In genomic region chr10:14482483-14482882, GRCm38 (mm10) we compare ENCODE assay signal across 10 mouse cellular contexts.
DNase-seq lines count a peak whose midpoint lies in the region; ATAC-seq lines count a peak whose summit lies in the region.
"Had no signal": no experiment of that assay in that cellular context is flagged by ENCODE, and none has a peak within 500 bp of the region (broad histone marks: within the 10 kb centered on the region; RNA-seq: fewer than 3 reads in every experiment).

No protein-coding gene starts in this region.

- H3K9ac ChIP-seq in hindbrain, embryonic 12.5 days, result no peak overlapping the region
- no peak overlapping the region for H3K9ac ChIP-seq in midbrain, embryonic 13.5 days (replicated peaks)
- no peak overlapping the region for H3K9ac ChIP-seq in kidney, embryonic 15.5 days
- H3K9ac ChIP-seq: liver, embryonic 14.5 days had no signal

- no peak overlapping the region for H3K27ac ChIP-seq in hindbrain, embryonic 12.5 days
- no peak overlapping the region for H3K27ac ChIP-seq in midbrain, embryonic 13.5 days
- no peak overlapping the region for H3K27ac ChIP-seq in kidney, embryonic 15.5 days
- H3K27ac ChIP-seq: liver, embryonic 14.5 days had no signal

- no peak overlapping the region for H3K4me2 ChIP-seq in hindbrain, embryonic 12.5 days (replicated peaks)
- H3K4me2 ChIP-seq in midbrain, embryonic 13.5 days (replicated peaks), result no peak overlapping the region
- H3K4me2 ChIP-seq in kidney, embryonic 15.5 days, result no peak overlapping the region

- WGBS in hindbrain, embryonic 12.5 days, result 24% methylated on average over 5 of the region's 5 CpGs
- WGBS in midbrain, embryonic 13.5 days, result 42% methylated on average over 5 of the region's 5 CpGs
- 69% methylated on average over 5 of the region's 5 CpGs for WGBS in kidney, embryonic 15.5 days

- no peaks in the 10 kb centered on the region for H3K9me3 ChIP-seq in hindbrain, embryonic 12.5 days (replicated peaks)
- no peaks in the 10 kb centered on the region for H3K9me3 ChIP-seq in midbrain, embryonic 13.5 days
- no peaks in the 10 kb centered on the region for H3K9me3 ChIP-seq in kidney, embryonic 15.5 days (replicated peaks)
- H3K9me3 ChIP-seq: G1E had no signal

- H3K27me3 ChIP-seq in hindbrain, embryonic 12.5 days, result no peaks in the 10 kb centered on the region
- H3K27me3 ChIP-seq in midbrain, embryonic 13.5 days, result no peaks in the 10 kb centered on the region
- H3K27me3 ChIP-seq in kidney, embryonic 15.5 days, result no peaks in the 10 kb centered on the region

- peak; percentile 60; the same call in 1 of the 2 replicates for ATAC-seq in hindbrain, embryonic 12.5 days (ENCODE audit: low FRiP score)
- ATAC-seq in midbrain, embryonic 13.5 days, result peak; percentile 68
- ATAC-seq in kidney, embryonic 15.5 days (replicated peaks; ENCODE audit: low FRiP score), result no peak

- DNase-seq in retina, postnatal 1 day, result peak; percentile 26
- DNase-seq in retina, embryonic 14.5 days (ENCODE audit: low spot score), result no peak
- no peak for DNase-seq in adrenal gland, adult (ENCODE audit: inconsistent age in 2 of 2, low spot score in 1 of 2)
- no peak for DNase-seq in kidney, postnatal 25 days

- no peak overlapping the region for H3K4me3 ChIP-seq in hindbrain, embryonic 12.5 days
- H3K4me3 ChIP-seq in midbrain, embryonic 13.5 days (replicated peaks), result no peak overlapping the region
- H3K4me3 ChIP-seq in kidney, embryonic 15.5 days (replicated peaks), result no peak overlapping the region
- H3K4me3 ChIP-seq: myocyte had no signal

- H3K36me3 ChIP-seq in hindbrain, embryonic 12.5 days, result no peaks in the 10 kb centered on the region
- H3K36me3 ChIP-seq in midbrain, embryonic 13.5 days, result no peaks in the 10 kb centered on the region
- H3K36me3 ChIP-seq in kidney, embryonic 15.5 days, result no peaks in the 10 kb centered on the region
- H3K36me3 ChIP-seq: G1E had no signal

- no peaks in the 10 kb centered on the region for H3K4me1 ChIP-seq in hindbrain, embryonic 12.5 days
- no peaks in the 10 kb centered on the region for H3K4me1 ChIP-seq in midbrain, embryonic 13.5 days (replicated peaks)
- H3K4me1 ChIP-seq in kidney, embryonic 15.5 days, result peaks cover 7% of the 10 kb centered on the region; the same call in 1 of the 2 replicates
